Mouse (Mus musculus): ENCODE data around the gene Tmcc3.

DNA sequence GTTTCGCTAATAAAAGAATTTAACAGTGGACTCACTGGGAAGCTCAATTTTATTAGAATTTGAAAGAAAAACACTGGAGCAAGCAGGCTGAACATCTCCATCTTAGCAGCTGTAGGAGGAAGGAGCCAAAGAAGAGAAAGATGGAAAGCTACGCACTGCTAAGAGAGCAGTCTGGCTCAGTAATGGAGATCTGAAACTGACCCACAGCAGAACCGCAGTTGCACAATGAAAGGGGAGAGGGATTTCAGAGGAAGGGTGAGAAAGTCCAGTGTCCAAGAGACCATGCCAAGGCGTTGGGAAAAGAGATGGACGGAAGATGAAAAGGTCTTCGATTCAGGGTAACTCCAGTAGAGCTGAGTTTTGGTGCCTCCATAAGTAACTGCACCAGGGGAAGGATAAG is 24.3 kb downstream of the Tmcc3 start:
- TF ChIP-seq CTCF (IDR thresholded peaks at IDR 0.05; ENCODE audit: low read depth) (no peak), EP300 (optimal IDR thresholded peaks at IDR 0.05) (no peak)

All from stomach, postnatal 0 days (tissue).